Mouse (Mus musculus): ENCODE measurements around the gene Trim12a.
"Not testable (repeated sequence)": the region's sequence is repeated elsewhere in the genome, so short reads cannot be mapped to it uniquely, and the experiment has no call there.

The Trim12a gene

GRCm38 (mm10) chr7:104315369-104316080 lies at the start of gene Trim12a:
Gene Trim12a (minus strand): TSS chr7:104315466.
- 0 out of 2 replicates have a peak, but pooled peaks have one; percentile 47 for ATAC-seq (ENCODE audit: low TSS enrichment)

DNA sequence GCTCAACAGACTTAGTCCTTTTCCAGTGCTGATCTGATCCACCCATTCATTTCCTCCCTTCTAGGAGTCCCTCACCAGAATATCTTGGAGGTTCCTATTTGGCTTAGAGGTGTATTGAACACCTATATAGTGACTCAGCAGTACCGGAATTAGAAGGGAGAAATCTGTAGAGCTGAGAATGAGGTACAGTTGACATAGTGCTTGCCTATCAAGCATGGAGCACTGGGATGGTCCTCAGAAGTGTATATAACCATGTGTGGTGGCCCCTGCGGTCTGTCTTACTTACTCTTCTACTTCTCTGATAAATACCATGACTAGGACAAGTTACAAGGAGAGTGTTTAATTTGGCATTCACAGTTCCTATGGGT lies 38.3 kb upstream of the Trim12a start:
- no peak for ATAC-seq (ENCODE audit: low TSS enrichment)

GRCm38 (mm10) chr7:104352717-104353599 lies 37.7 kb upstream of the Trim12a start, which contains the start of gene Trim12c:
Gene Trim12c (minus strand): TSS chr7:104353362.
- ATAC-seq (ENCODE audit: low TSS enrichment) = peak; percentile 90

DNA sequence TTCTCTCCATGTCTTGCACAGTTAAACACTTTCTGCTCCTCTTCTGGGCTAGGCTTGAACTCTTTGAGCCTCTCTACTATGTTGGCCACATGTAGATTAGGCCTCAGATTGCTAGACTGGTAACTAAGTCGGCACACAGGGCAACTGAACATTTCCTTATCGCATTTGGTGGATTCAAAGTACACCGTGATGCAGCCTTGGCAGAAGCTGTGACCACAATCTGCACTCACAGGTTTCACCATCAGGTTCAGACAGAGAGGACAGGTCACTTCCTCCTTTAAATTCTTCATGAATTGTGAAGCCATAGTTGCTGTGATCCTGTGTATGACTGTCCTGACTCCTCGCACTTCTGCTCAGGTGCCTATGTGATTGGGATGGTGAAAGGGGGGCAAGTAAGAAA lies 32.8 kb upstream of the Trim12a start:
- ATAC-seq (ENCODE audit: low TSS enrichment) = not testable (repeated sequence)

- ATAC-seq (ENCODE audit: low TSS enrichment) = not testable (repeated sequence)
Measured at GRCm38 (mm10) chr7:104340744-104341143, 25.5 kb upstream of the Trim12a start.

GRCm38 (mm10) chr7:104335547-104335946 lies 20.3 kb upstream of the Trim12a start:
- not testable (repeated sequence) for ATAC-seq (ENCODE audit: low TSS enrichment)

DNA sequence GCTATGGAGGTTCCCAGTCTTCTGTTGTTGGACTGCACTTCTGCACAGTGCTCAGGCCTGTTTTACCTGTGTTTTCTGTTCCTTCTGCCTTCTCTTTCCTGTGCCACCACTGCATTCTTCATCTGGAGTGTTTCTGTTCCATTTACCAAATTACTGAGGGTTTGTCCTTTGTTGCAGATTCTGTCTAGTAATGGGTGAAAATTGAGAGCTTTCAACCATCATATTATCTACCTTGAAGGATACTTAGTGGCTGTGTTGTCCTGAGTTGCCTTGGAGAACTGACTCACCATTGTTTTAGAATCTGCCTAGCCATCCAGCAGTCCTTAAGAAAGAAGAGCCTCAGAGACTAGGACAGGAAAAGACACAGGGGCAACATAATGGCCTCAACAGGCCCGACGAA lies 13.9 kb upstream of the Trim12a start, which contains the start of gene Trim34b:
Gene Trim34b (plus strand): TSS at position 301 of the 400 bp plus-strand sequence.
- not testable (repeated sequence) for ATAC-seq (ENCODE audit: low TSS enrichment)

DNA sequence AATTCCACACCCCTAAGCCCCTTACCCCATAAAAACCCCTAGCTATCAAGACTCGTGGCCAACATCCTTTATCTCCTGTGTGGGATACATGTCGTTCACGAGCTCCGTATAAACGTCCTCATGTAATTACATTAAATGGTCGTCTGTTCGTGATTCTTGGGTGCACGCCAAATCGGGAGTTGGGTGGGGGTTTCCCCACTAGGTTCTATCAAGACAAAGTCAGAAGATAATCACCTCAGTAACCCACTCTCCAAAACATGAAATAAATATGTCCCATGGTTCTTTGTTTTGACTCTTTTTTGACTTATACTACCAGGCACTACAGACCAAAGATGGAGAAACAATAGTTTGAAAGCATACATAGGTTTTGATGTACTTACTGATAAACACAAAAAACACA lies 6.8 kb upstream of the Trim12a start:
- ATAC-seq (ENCODE audit: low TSS enrichment) = no peak

DNA sequence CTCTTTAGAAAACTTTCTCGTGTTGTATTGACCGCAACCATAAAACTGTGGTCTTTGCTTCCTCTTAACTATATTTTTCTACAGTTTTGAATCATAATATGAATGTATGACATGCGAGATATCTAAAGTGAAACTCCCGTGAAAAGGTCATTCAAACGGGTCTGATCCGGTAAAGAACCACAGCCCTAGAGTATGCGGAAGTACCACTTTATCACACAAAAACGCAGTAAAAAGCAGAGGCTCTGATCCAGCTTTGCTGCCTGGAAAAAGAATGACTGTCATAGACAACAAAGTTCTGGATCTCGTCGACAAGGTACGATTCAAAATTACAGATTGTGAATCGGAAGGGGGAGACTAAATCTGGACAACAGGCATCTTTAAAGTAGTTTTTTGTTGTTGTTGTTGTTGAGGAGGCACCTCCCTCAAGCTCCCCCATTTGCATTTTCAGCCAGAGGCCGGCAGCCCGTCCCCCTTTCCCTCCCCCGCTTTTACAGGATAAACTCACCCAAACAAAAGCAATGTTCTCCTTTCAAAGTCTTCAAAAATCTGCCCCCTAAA lies 391 bp downstream of the Trim12a start:
- no peak for ATAC-seq (ENCODE audit: low TSS enrichment)

GRCm38 (mm10) chr7:104291638-104292400 lies 23.4 kb downstream of the Trim12a start:
- ATAC-seq (ENCODE audit: low TSS enrichment) = no peak

- no peak for ATAC-seq (ENCODE audit: low TSS enrichment)
Measured at GRCm38 (mm10) chr7:104290641-104291040, 24.6 kb downstream of the Trim12a start.

DNA sequence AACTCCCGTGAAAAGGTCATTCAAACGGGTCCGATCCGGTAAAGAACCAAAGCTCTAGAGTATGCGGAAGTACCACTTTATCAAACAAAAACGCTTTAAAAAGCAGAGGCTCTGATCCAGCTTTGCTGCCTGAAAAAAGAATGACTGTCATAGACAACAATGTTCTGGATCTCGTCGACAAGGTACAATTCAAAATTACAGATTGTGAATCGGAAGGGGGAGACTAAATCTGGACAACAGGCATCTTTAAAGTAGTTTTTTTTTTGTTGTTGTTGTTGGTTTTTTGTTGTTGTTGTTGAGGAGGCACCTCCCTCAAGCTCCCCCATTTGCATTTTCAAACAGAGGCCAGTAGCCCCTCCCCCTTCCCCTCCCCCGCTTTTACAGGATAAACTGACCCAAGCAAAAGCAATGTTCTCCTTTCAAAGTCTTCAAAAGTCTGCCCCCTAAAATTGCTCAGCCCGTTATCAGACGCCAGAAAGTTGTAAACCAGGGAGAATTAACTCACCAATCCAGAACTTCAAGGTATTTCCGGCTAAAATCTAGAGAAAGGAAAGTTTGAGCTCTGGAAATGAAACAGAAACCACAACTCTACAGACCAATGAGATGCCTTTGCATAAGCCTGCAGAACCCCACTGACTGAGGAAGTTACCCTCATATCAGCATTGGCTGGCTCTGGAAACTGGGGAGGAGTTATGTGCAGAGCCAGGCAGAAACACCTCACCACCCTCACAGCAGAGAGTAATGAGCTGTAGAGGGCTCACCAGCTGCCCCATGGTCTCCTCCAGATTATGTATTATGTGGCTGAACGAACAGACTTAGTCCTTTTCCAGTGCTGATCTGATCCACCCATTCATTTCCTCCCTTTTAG lies 27.5 kb downstream of the Trim12a start, which contains the start of gene Trim5:
Gene Trim5 (minus strand): TSS at position 519 of the 868 bp plus-strand sequence.
- ATAC-seq (ENCODE audit: low TSS enrichment) = peak; percentile 57; the same call in 1 of the 2 replicates

DNA sequence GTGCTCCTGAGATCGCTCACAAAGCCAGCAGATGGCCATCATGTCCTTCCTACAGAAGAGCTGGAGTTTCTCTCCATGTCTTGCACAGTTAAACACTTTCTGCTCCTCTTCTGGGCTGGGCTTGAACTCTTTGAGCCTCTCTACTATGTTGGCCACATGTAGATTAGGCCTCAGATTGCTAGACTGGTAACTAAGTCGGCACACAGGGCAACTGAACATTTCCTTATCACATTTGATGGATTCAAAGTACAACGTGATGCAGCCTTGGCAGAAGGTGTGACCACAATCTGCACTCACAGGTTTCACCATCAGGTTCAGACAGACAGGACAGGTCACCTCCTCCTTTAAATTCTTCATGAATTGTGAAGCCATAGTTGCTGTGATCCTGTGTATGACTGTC lies 35.9 kb downstream of the Trim12a start:
- not testable (repeated sequence) for ATAC-seq (ENCODE audit: low TSS enrichment)

GRCm38 (mm10) chr7:104265335-104265734 lies 49.9 kb downstream of the Trim12a start:
- ATAC-seq (ENCODE audit: low TSS enrichment) = not testable (repeated sequence)

- not testable (repeated sequence) for ATAC-seq (ENCODE audit: low TSS enrichment)
Measured at GRCm38 (mm10) chr7:104260380-104260779, 54.9 kb downstream of the Trim12a start.
